Mouse (Mus musculus) forebrain, embryonic 11.5 days (tissue): ENCODE results near the gene Spata4. TPM values are rescaled to one million over a fixed set of nuclear protein-coding genes. Genes with fewer than 3 reads are reported as not detected.
A peak's percentile ranks its signal among the peaks of the same experiment; 100 is the strongest.

Experiments
- ATAC-seq: fragments of 200-750 bp; cut with Nextera tagmentation; replicated peaks from 2 replicates; pipeline ENCODE4 v1.8.0; 2017; ENCODE audit warnings: moderate TSS enrichment; ENCODE audit not compliant: low FRiP score
- DNase-seq: peaks from one replicate; pipeline ENCODE4 v3.0.0-alpha.2; 2017; ENCODE audit warnings: low spot score
- H3K27ac ChIP-seq: fragments of 300-500 bp; sonication (generic); 2 replicates; pipeline ENCODE4 v1.5.1; 2014; ENCODE audit warnings: low read depth, low read length
- H3K27me3 ChIP-seq: fragments of 300-500 bp; sonication (generic); 2 replicates; pipeline ENCODE4 v1.6.1; 2014; ENCODE audit warnings: mild to moderate bottlenecking, low read length, mixed read lengths; ENCODE audit not compliant: control insufficient read depth, insufficient read depth
- H3K36me3 ChIP-seq: fragments of 300-500 bp; sonication (generic); 2 replicates; pipeline ENCODE4 v1.6.1; 2014; ENCODE audit warnings: mild to moderate bottlenecking, low read length, moderate library complexity, mixed read lengths; ENCODE audit not compliant: control insufficient read depth, insufficient read depth
- H3K4me1 ChIP-seq: fragments of 300-500 bp; sonication (generic); replicated peaks from 2 replicates; pipeline ENCODE4 v1.6.1; 2014; ENCODE audit warnings: low read length, mixed read lengths; ENCODE audit not compliant: control insufficient read depth, insufficient read depth
- H3K4me2 ChIP-seq: fragments of 300-500 bp; sonication (generic); 2 replicates; pipeline ENCODE4 v1.6.1; 2014; ENCODE audit warnings: low read depth, mild to moderate bottlenecking, low read length, moderate library complexity, mixed read lengths; ENCODE audit not compliant: severe bottlenecking
- H3K4me3 ChIP-seq: fragments of 300-500 bp; sonication (generic); 2 replicates; pipeline ENCODE4 v1.5.1; 2014; ENCODE audit warnings: low read depth, low read length
- H3K9ac ChIP-seq: fragments of 300-500 bp; sonication (generic); 2 replicates; pipeline ENCODE4 v1.6.1; 2014; ENCODE audit warnings: low read length
- H3K9me3 ChIP-seq: fragments of 300-500 bp; sonication (generic); 2 replicates; pipeline ENCODE4 v1.6.1; 2016; ENCODE audit warnings: low read length, mixed read lengths; ENCODE audit not compliant: control insufficient read depth
- WGBS: fragments of 180-500 bp; shearing (Covaris S2); extraction: QIAGEN DNeasy Blood & Tissue Kit; methylation state at CpG from one replicate; pipeline ENCODE4 v1.1.7; 2014; 5-methylcytosine and 5-hydroxymethylcytosine counted together
- polyA plus RNA-seq: library from polyadenylated mRNA; unstranded; fragments of >200 nt; fragmentation: Nextera tagmentation; extraction: Ambion mirVana; gene quantifications from 2 replicates; pipeline ENCODE4 v1.2.1, GENCODE M21; 2014

Gene Spata4
- not detected in 2 replicates for polyA plus RNA-seq

DNA sequence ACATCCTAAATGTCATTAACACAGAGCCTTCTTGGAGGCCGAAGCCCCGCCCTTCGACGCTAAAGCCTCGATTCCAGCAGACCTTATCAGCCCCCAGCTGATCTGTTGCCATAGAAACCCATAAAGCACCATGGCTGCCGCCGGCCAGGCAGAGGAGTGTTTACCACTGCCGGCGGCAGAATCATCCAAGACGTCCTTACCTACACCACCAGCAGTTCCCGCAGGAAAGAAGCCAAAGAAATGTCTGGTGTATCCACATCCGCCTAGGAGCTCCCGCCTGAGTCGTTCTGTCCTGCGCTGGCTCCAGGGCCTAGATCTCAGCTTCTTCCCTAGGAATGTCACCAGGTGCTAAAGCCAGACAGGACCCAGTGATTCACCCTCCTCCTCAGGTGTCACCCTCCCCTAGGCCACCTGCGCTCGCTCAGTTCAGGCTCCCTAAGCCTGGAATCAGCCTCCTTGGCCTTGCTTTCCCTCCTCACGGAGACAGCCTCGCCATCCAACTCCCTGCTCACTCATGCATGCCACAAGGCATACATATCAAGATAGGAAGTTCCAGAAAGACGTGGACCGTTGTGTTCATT is at the start of gene Spata4:
Gene Spata4, plus strand, starts transcription at position 111 of the 581 bp plus-strand sequence.
- H3K36me3 ChIP-seq: no peaks in the 10 kb centered on the region
- peak within 1 kb of the TSS; percentile 63 for H3K4me2 ChIP-seq
- no peaks in the 10 kb centered on the region for H3K27me3 ChIP-seq
- WGBS: 7% methylated on average over 21 of the region's 21 CpGs
- H3K27ac ChIP-seq: no peak within 1 kb of the TSS
- peak; percentile 94 for ATAC-seq
- 0 out of 2 replicates have a peak, but pooled peaks cover 2% of the 10 kb centered on the region for H3K4me1 ChIP-seq
- no peaks in the 10 kb centered on the region for H3K9me3 ChIP-seq
- H3K9ac ChIP-seq: peak within 1 kb of the TSS; percentile 9; the same call in 1 of the 2 replicates
- peak within 1 kb of the TSS; percentile 26 for H3K4me3 ChIP-seq
- DNase-seq: peak; percentile 73

DNA sequence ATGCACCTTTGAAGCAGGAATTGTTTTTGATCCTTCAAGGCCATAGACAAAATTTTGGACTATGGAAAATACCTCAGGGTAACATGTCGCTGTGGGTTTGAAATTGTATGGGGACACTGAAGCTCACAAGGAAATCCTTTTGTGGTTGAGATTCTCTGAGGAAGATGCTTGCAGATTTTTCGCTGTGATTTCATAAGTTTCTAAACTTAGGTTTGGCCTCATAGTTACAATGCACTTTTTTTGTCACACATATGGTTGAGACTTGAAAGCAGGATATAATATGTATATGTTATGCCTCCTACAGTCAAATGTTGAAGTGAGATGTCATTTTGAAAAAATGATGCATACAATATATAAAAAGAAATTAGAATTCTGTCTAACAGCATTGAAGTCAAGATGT is 45.7 kb upstream of the Spata4 start:
- Histone ChIP-seq H3K27me3 (no peaks in the 10 kb centered on the region), H3K9ac (no peak overlapping the region), H3K9me3 (no peaks in the 10 kb centered on the region), H3K36me3 (no peaks in the 10 kb centered on the region), H3K4me3 (no peak overlapping the region), H3K4me1 (no peaks in the 10 kb centered on the region), H3K27ac (no peak overlapping the region), H3K4me2 (no peak overlapping the region)
- ATAC-seq: no peak
- 82% methylated on average over 2 of the region's 2 CpGs for WGBS
- no peak for DNase-seq

DNA sequence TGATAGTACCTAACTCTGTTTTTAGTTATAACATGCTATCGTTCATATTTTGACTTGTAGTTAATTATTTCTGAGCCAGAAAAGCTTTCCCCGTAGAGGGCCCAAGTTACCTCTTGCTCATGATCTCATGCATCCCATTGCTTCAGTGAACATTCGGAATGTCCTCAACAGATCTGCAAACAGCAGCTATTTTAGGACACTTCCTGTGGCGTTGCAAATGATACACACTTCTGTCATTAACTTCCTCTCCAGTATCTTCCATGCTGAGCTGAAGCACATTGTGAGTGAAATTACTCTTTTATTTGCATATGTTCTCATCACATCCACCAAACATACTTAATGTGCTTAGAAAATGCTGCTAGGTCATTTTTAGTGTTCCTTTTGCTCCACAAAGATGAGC is 38.4 kb upstream of the Spata4 start:
- H3K4me3 ChIP-seq: no peak overlapping the region
- no peak overlapping the region for H3K27ac ChIP-seq
- H3K9me3 ChIP-seq: no peaks in the 10 kb centered on the region
- H3K4me1 ChIP-seq: no peaks in the 10 kb centered on the region
- H3K36me3 ChIP-seq: no peaks in the 10 kb centered on the region
- H3K4me2 ChIP-seq: no peak overlapping the region
- no peak for DNase-seq
- WGBS: 88% methylated on average over 4 of the region's 4 CpGs
- H3K9ac ChIP-seq: no peak overlapping the region
- H3K27me3 ChIP-seq: no peaks in the 10 kb centered on the region
- ATAC-seq: no peak

DNA sequence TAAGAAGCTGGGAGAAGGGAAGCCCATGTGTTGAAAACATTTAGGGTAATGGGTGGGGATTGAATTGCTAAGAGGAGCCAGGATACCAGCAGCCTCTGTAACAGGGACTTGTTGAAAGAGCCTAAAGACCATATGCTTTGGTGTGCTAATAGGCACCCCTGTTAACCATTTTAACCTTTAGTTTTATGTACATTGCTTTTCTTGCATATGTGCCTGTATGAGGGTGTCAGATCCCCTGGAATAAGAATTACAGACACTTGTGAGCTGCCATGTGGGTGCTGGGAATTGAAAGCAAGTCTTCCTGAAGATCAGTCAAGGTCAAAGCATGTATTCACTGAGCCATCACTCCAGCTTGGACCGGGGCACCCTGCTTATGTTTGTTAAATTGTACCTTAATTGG is 35.4 kb upstream of the Spata4 start:
- 100% methylated on average over 1 of the region's 1 CpGs for WGBS
- no peak overlapping the region for H3K4me2 ChIP-seq
- no peaks in the 10 kb centered on the region for H3K9me3 ChIP-seq
- DNase-seq: no peak
- no peak overlapping the region for H3K9ac ChIP-seq
- no peak overlapping the region for H3K27ac ChIP-seq
- no peaks in the 10 kb centered on the region for H3K4me1 ChIP-seq
- no peak overlapping the region for H3K4me3 ChIP-seq
- ATAC-seq: no peak
- H3K27me3 ChIP-seq: no peaks in the 10 kb centered on the region
- H3K36me3 ChIP-seq: no peaks in the 10 kb centered on the region

DNA sequence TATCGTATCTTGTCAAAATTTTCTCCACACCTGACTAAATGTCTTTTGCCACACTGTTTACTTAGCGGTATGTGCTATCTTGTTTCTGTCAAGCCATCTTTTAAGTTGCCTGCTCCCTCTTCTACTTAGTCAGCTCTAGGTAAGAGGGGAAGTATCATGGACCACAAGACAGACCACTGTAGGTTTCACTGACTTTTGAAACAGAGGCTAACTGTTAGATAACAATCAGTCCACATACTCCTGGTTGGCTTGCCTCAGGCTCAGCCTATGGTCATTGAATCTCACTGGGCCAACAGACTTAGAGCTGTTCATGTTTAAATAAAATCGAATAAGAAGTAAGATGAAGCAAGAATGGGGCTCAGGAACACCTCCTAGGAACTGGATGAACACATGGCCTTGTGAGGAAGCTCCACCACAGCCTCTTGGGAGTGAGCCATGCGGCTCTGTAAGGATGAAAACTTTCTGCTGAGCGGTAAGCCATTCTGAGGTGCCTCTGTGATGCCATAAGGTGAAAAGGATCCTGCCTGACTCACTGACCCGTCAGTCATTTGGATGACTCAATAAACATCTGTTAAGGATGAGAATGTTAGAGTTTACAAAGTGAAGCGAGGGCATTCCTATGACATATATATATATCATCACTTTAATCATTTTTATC is 34.8 kb upstream of the Spata4 start:
- Histone ChIP-seq H3K27ac (no peak overlapping the region), H3K4me1 (no peaks in the 10 kb centered on the region), H3K9ac (no peak overlapping the region), H3K4me2 (no peak overlapping the region), H3K27me3 (no peaks in the 10 kb centered on the region), H3K4me3 (no peak overlapping the region), H3K36me3 (no peaks in the 10 kb centered on the region), H3K9me3 (no peaks in the 10 kb centered on the region)
- ATAC-seq (no peak), DNase-seq (no peak)
- 90% methylated on average over 7 of the region's 7 CpGs for WGBS

DNA sequence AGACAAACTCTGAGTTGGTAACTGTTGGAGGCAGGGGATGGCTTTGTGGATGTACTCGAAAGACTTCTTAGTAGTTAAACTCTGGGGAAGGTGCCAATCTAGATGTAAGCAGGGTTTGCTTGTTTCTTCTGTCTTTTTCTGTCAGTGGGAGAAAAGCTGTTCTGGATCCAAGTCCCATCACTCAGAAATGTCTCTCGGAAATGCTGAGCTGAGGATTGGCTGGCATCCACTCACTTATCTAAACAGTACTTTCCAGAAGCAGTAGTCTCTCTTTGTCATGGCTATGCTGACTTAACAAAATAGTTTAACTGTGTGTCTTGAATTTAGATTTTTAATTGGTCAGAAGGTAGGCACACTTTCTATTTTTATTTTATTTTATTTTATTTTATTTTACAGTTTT is 33.4 kb upstream of the Spata4 start:
- H3K36me3 ChIP-seq: no peaks in the 10 kb centered on the region
- no peaks in the 10 kb centered on the region for H3K9me3 ChIP-seq
- no peak for ATAC-seq
- no peak overlapping the region for H3K4me3 ChIP-seq
- H3K4me2 ChIP-seq: no peak overlapping the region
- no peak overlapping the region for H3K27ac ChIP-seq
- no peaks in the 10 kb centered on the region for H3K4me1 ChIP-seq
- H3K9ac ChIP-seq: no peak overlapping the region
- no peak for DNase-seq
- H3K27me3 ChIP-seq: no peaks in the 10 kb centered on the region
- 86% methylated on average over 2 of the region's 2 CpGs for WGBS

DNA sequence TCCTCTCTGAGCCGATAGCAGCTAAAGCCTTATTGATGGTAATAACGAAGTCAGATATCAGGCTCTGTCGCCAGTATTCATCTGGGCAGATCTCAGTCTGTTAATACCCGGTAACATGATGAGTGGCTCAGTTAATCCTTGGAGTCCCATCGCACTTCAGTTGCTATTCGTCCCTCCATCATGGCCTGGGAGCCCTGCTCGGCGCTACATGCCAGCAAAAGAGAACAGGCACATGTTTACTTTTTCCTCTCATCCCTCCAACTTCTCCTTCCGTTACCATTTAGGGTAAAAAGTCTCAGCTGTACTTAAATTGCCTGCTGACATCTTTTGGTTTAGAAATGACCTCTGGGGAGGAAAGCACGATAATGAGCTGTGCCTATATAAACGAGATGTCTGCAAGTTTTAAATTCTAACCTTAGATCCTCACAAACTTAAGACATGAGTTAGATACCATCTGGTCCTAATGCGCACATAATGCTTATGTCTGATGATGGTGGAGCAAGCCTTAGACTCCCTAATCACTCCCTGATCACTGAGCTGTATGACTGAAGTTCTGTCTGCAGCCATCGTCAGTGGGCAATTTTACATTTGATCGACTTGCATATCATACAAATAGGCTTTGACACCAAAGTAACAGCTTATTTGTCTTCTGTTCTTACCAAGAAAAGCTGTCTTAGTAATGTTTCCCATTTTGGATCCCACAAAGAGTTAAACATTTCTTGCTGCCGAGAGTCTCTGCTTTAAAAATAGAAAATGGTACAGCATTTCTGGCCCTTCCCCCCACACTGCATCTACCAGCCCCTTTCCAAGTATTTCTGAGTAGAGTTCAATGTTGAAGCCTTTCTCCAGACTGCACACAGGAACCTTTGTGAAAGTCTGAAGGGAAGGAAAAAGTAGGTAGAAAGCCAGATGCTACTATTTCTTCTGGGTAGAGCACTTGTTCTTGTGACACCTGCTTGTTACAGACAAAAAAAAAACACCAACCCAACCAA is 29.7 kb upstream of the Spata4 start:
- WGBS: 75% methylated on average over 15 of the region's 15 CpGs
- Histone ChIP-seq H3K4me1 (no peaks in the 10 kb centered on the region), H3K4me3 (no peak overlapping the region), H3K9me3 (no peaks in the 10 kb centered on the region), H3K9ac (no peak overlapping the region), H3K4me2 (no peak overlapping the region), H3K36me3 (no peaks in the 10 kb centered on the region), H3K27me3 (no peaks in the 10 kb centered on the region), H3K27ac (no peak overlapping the region)
- ATAC-seq: no peak
- no peak for DNase-seq

DNA sequence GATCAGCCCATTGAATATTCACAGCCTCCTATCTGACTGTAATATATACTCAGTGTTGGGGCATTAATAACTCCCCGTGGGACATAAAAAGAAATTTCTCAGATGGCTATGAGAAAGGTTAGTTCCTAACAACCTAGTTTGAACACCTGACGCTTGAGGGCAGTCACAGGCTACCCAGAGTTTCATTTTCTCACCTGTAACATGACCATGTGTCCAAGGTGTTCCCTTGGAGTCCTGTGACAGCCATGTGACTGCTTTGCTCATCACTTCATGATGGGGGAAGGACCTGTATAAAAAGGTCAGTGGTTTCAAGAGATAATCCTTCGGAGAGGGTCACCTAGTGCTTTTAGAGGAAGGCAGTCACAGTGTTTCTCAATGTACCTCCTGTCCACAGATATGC is 19.1 kb upstream of the Spata4 start:
- Histone ChIP-seq H3K4me1 (no peaks in the 10 kb centered on the region), H3K9ac (no peak overlapping the region), H3K9me3 (no peaks in the 10 kb centered on the region), H3K27me3 (no peaks in the 10 kb centered on the region), H3K4me3 (no peak overlapping the region), H3K27ac (no peak overlapping the region), H3K36me3 (no peaks in the 10 kb centered on the region), H3K4me2 (no peak overlapping the region)
- ATAC-seq (no peak), DNase-seq (no peak)
- whole genome bisulfite sequencing: 89% methylated on average over 3 of the region's 3 CpGs
